Mouse (Mus musculus) right cerebral cortex, adult 2 months (tissue): ENCODE results near the gene Smc5.

Source experiments
- DNase-seq, 2 experiments: peaks; one replicate each; pipeline ENCODE4 v3.0.0; 2021 to 2022; ENCODE audit warnings: low spot score in 2 of 2

The Smc5 gene

DNA sequence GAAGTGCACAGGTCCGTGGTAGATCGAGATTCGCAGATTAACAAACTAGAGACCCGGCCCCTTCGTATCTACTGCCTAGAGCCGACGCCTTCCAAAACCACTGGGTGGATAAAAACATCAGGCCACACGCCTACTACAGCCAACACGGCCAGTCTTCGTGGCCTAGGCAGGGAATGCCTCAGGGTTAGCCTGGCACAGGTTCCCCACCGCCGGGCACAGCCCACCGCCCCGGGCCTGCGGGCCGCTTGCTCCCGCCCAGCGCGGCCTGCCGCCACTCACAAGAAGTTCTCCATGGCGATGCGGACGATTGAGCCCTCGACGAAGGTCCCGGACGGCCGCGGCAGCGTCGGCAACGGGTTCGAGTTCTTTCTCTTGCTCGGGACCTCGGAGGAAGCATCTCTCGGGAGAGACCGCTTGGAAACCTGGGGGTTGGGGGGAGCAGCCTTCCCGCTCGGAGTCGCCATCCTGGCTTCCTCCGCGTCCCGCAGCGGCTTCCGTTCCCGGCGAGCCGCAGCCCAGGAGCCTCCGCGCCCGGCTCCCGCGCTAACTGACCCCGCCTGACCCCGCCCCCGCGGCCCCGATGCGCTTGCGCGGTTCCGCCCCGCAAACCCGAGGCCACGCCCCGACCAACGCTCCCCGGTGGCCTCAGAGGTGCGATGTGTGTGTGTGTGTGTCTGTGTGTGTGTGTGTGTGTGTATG, at the start of gene Smc5:
TSS of gene Smc5 (minus strand) at position 543 of the 699 bp plus-strand sequence.
- peak; percentile 84 to 88 for DNase-seq

DNA sequence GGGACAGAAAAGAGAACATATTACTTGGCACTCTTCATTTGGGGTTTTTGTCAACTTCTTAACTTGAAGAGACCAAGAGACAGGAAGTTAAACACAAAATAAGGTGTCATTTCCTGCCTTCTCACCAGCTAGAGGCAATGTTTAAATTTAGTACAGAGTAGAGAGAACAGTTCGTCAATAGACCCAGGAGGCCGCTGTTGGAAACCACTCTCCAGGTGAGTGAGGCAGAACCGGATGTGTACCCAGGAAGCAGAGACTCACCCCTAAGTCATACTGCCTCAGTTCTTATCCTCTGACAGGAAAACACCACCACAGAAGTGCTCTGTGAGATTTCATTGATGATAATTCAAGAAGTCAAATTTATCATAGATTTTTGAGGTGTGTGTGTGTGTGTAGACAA, 49.4 kb upstream of the Smc5 start:
- no peak for DNase-seq

DNA sequence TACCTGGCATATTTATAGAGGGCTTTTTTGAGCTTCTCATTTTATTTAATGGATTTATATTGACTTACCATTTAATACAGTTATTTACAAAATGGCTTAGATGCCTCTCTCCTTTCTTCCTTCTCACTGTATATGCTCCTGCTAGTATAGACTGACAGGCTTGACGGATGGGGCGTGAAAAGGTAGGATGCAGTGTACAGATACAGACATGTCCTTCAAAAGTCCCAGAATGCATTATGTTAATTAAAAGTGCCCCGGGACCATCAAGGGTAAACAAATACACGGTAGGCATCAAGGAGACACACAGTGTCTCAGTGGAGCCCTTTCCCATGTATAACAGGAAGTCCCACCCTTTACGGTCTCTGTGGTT, 44.3 kb upstream of the Smc5 start:
- DNase-seq, result no peak

DNA sequence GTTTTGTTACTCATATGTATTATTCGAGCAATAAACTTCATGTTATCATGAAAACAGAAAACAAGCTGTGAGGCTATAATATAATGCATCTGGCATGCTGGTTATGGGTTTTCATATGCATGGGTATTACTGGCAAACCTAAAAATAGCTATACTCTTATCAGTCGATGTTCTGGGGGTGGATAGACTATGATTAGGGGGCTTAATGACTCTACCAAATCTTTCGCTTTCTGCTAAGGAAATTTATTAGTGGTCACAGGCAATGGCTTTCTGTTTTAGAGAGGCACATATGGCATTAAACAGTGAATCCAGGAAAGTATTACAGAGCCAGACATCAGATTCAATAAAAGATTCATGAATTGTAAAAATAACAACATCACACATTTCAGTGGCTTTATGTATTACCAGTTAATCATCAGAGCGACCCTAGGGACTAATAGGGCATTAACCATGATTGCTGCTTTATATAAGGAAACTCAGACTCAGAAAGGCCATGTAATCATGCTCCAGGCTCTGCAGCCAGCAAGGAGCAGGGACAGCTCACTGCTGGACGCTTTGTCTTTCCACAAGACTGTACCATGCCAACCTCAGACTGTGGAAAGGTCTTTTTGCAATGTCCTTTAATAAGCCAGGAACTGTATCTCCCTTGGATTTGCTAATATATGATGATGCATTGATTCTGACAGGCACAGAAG, 43.7 kb upstream of the Smc5 start:
- no peak for DNase-seq

DNA sequence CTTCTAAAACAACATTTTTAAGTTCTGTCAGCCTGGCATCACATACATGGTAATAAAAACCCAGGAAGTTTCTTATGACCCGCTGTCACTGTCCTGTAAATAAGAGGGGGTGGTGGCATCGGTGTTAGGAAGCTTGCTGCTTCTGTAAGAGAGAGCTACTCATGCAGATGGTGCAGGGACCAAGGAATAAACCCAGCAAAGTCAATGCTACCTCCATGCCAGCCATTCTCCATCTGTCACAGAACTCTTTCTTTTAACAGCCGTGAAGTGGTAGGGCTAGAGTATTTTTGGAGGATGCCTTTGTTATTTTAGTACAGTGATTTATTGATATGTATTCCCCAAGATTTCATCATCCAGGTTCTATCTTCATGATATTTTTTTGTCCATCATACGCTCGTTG, 43.2 kb upstream of the Smc5 start:
- no peak for DNase-seq

DNA sequence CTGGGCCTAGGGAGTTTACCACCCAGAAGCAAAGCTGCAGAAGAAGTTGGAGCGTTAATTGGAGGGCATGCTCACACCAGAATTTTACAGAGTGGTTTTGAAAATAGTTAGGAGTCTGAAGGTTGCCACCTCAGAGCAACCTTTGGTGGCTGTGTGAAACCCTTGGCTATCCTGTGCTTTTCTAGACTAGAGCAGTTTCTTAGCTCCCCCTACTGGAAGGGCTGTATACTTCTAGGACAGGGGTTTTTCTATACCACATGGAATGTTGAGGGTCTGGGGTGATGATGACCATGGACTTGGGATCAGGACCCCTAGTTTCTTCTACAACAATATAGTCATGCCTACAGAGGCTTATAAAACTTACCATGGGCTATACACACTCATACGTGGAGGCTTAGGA, 36.3 kb upstream of the Smc5 start:
- no peak for DNase-seq

DNA sequence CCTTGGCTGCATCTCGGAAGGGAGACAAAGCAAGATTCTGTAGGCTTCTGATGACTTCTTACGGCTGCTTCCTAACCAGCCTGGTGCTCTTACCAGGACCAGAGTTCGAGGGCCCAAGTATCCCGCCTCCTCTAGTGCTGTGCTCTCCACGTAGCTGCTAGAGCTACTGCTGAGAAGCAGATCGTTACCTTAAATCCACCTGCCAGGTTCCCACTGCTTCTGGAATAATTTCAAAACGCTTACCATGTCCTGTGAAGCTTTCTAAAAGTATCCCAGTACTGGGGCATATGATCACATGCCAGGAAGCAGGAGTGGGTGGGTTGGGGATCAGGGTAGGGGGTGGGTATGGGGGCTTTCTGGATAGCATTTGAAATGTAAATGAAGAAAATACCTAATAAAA, 33.0 kb upstream of the Smc5 start:
- no peak for DNase-seq

DNA sequence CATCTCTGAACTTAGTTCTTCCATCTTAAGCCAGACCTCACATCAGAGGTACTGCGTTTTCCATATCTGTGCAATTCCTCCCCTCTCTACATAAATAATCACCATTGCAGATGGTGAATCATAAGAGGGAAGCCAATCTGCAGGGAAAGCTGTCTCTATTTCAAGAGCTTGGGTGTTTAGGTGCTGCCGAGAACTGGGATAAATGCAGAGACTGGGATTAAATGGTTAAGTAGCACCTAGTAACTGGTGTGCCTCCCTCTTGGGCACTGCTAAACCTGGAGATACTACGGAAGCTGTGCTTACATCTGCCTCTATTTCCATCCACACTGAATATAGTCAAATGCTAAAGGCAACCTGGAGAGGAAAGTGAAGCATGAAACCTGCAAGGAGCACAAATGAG, 26.3 kb upstream of the Smc5 start:
- DNase-seq, result peak; percentile 39 to 45

DNA sequence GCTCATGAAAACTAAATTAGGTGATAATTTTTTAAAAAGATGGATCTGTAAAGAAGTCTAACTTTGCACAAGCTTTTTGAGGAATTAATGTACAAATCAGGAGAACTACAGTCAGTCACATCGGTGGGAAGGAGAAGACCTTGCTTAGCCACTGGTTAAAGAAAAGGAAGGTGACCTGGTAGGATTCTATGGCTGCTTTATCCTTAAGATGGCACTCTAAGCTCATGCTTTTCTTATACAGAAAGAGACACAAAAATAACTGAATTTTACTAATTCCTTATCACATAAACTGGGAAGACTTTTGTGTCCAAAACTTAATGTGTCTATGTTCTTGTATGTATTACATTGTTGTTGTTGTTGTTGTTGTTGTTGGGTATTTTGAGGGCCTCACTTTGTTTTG, 25.2 kb upstream of the Smc5 start:
- DNase-seq, result no peak

DNA sequence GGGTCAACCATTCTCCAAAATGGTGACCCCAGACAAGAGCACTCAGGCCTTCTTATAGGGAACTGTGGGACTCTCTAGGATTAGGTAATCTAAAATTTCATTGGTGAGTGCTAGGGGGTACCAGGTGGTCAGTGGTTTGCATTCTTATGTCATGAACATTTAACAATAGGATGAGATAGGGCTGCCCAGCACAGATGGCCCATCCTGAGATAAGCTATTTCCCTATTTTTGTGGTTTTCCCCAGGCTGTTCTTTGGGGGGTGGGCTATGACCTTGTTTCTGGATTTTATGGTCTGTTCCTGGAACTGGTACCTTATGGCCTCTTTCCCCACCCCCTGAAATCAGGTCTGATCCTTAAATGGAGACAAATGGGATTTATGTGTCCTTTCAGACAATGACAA, 23.5 kb upstream of the Smc5 start:
- DNase-seq, result no peak

DNA sequence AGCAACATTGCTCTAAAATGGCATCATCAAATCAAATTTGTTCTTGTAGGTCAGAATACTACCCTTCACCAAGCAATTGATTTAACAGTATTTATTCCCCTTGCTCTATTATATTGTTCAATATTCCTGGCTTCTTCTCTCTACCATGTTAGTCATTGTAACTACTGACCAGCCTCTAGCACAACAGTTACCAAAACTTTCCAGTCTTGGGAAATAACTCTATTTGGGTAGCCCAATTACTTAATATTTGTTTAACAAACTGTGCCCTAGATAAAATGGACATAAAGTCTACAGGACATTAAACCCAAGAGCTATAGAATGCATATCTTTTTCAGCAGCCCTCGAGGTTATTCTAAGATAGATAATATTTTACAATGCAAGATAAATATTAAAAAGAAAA, 15.6 kb upstream of the Smc5 start:
- no peak for DNase-seq

DNA sequence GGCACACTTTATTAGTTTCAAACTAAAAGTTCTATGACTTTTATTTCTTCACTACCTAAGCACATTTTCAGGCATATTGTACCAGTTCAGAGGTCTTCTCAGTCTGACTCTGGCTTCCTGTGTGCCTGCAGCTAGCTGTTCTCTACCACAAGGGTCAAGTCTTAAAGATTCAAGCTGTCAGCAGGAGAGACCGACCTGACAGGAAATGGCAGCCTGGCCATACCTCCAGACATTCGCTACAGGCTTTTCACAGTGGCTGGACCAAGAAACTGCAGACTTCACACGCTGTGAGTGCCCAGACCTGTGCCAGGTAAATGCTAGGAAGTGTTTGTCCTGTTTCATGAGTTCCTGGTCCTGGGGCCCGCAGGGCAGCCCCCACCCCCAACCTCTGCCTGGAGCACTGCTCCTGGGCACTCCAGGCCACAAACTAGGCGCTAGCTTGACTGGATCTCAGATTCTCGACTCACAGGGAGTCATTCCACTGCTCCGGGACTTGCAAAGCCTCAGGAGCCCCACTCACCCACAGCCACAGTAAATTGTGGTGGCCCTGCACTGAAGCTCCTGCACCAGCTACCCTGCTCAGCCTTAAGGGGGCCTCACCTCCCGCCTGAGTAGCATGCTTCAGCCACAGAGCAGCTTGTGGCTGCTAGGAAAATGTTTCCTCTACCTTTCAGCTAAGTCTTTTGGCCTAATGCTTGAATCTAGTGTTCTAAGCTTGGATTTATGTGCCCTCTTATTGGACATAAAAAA, 8.4 kb upstream of the Smc5 start:
- DNase-seq, result no peak

DNA sequence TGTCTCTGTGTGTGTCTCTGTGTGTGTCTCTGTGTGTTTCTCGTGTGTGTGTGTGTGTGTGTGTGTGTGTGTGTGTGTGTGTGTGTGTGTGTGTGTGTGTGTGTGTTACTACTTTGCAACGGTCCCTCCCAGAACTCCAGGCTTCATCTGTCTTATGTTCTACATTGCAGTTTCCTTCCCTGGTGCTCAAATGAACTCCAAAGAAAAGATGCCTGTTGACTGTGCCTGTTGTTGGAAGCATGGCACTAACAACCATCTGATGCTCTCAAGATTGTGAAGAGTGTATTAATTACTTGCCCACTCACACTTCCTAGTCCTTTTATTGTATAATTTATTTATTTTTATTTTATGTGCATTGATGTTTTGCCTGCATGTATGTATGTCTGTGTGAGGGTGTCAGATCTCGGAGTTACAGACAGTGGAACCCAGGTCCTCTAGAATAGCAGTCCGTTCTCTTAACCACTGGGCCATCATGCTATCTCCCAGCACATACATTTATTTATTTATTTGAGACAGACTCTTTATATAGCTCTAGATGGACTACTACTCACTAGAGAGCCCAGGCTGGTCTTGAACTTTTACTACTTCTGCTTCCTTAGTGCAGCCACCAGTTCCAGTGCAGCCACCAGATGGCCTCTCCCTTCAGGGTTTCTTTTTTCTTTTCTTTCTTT, 492 bp upstream of the Smc5 start:
- DNase-seq, result no peak

DNA sequence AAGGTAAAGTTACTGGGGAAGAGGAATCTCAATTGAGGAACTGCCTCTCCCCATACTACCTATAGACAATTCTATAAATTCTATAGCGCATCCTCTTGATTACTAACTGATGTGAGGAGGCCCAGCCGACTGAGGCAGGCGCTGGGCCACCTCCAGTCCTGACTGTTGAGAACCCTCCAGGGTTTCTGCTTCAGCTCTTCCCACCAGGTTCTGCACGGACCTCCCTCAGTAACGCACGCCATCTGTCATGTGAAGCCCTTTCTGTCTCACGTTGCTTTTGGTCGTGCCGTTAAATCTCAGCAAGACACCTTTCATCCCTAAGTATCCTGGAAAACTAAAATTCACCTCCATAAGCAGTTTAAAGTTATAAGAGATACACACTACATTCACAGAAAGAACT, 16.9 kb downstream of the Smc5 start:
- no peak for DNase-seq

DNA sequence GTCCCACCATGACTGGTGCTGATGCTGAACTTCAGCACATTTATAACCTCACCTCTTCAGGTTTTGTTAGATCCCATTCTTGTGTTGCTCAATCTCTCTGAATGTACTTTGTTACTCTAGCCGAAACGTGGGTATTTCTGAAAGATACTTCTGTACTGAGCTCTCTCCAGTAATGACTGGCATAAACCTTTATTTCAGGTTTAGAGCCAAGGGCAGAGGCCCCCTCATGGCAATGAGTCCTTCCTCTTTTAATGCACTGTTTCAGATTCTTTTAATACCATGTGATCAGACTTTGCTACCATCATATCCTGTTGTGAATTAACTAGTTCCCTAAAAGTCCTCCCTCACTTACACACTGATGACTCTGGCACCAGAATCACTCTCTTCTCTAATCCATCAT, 27.2 kb downstream of the Smc5 start:
- no peak for DNase-seq

DNA sequence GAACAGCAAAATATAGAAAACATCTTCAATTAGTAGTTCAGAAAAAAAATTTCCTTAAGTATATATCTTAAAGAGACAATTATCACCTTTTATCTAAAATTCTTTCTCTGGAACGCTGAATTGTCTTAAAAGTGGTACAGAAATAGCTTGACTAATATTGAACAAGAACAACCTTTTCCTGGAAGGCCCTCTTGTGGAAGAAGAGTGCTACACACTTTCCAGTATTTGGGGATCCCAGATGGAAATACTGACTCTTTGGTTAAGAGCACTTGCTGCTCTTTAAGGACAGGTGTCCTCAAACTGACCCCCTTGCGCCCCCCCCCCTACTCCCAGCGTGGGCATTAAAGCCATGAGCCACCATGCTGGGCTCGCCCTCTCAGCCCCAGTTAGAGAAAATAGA, 48.6 kb downstream of the Smc5 start:
- peak; percentile 28 to 44 for DNase-seq

DNA sequence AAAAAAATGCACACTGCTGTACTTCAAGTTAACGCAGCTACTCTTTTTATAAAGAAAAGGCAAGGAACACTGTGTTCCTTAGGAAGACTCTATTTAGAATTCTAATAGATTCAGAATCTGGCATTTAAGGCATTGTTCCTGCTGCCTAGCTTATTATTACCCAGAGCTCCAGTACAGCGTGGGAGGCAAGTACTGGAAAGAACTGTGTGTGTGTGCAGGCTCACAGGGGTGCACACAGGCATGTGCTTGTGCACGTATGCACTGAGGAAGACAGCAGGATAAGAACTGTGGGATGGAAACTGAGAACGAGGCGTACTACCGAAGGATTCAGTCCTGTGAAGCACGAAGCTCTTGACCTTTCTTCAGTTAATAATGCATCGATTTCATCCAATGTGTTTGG, 59.4 kb downstream of the Smc5 start:
- DNase-seq, result peak; percentile 71 to 75

DNA sequence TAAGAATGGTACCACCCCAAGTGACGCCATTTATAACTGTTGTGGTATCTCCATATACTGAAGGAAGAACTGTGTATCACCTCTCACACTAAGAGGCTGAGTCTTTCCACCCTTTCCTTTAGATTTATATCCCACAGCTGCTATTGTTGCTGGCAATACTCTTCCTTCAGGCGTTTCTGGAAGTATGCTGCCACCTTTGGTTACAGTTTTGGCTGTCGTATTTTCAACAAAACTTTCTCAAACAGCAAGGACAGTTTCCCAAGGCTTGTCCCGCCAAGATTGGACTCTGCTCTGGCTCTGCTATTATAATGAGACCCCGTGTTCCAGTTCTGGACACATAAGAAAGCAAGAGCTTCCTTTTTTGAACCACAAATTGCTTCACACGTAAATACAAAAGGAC, 62.4 kb downstream of the Smc5 start:
- DNase-seq, result no peak

DNA sequence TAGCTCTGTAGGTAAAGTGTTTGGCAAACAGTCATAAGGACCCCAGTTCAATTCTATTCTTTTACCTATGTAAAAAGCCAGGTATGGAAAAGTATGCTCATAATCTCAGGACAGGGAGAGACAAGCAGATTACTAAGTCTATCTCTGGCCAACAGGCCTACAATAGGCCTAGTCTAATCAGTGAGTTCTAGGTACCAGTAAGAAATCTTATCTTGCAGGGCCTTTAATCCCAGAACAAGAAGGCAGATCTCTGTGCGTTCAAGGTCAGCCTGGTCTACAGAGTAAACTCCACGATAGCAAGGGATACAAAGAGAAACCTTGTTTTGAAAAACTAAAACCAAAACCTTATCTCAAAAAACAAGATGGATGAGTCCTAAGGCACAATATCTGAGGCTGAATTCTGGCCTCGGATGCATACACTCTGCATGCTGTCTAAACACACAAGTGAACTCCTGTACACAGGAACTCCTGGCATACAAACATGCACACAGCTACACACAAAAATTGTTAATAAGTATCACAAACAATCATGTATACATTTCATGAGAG, 70.1 kb downstream of the Smc5 start:
- DNase-seq, result no peak

DNA sequence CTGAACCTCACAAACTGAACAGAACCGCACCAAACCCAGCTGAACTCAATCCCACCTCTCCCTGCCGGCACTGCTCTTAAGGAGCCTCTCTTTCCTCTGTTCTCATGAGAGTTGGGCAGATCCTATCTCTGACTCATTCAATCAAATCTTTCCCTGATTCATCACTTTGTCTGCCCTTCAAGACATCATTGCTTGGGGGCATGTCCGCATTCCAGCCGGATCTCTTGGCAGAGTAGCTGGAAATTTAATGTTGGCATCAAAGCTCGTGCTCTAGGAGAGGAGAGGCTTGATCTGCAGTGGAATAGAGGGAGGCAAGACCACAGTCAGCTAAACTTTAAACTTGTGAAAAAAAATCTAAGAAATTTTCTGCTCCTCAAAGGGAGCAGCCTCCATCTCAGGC, 71.6 kb downstream of the Smc5 start:
- DNase-seq, result no peak

DNA sequence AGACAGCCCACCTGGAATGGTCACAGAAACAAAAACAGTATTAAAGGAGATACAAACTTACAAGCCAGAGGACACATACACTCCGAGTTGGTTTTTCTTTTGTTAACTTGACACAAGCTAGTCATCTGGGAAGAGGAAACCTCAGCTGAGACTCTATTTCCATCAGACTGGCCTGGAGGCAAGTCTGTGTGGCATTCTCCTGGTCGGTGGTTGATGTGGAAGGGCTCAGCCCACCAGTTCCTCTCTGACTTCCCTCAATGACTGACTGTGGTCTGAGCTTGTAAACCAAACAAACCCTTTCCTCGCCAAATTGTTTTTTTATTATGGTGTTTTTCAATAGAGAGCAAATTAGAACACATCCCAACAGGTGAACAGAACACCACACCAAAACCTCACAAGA, 80.6 kb downstream of the Smc5 start:
- no peak for DNase-seq

DNA sequence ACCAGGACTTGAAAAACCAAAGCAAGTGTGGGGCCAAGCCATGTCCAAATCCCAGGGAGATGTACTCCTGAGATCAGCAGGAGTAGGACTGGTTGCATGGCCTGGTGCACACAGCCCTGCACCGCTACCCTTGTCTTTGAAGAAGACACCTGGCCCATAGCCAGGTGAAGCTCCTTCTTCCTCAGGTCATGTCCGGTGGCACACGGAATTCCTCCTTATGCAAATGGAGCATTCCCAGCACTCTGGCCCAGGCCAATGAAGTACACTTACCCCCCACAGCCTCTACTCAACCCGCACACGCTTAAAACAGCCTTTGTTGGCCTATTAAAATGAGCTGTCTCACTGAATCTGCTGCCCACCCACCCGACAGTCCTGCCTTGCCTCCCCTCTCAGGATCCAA, 82.2 kb downstream of the Smc5 start:
- no peak for DNase-seq
